Comparison of ENCODE assay signal across 9 mouse cellular contexts in genomic region chr9:44087761-44088455, GRCm38 (mm10). TPM values are rescaled to one million over a fixed set of nuclear protein-coding genes. Genes with fewer than 3 reads are reported as not detected.
A peak's percentile ranks its signal among the peaks of the same experiment; 100 is the strongest.
DNase-seq lines count a peak whose midpoint lies in the region; ATAC-seq and TF ChIP-seq lines count a peak whose summit lies in the region.
"Had no signal": no experiment of that assay in that cellular context is flagged by ENCODE, and none has a peak within 500 bp of the region (broad histone marks: within the 10 kb centered on the region; RNA-seq: fewer than 3 reads in every experiment).

No protein-coding gene starts in this region.

- no peak for TF ChIP-seq POLR2A in cerebellum, adult 2 months (IDR thresholded peaks at IDR 0.05; ENCODE audit: borderline replicate concordance, insufficient read depth, low read length)

- H3K4me2 ChIP-seq in kidney, embryonic 15.5 days: peak overlapping the region; percentile 99
- no peak overlapping the region for H3K4me2 ChIP-seq in midbrain, postnatal 0 days (ENCODE audit: low read depth, low read length, poor library complexity, severe bottlenecking)

- peak overlapping the region; percentile 0; the same call in 1 of the 2 replicates for H3K9ac ChIP-seq in kidney, embryonic 15.5 days
- no peak overlapping the region for H3K9ac ChIP-seq in midbrain, postnatal 0 days (replicated peaks; ENCODE audit: low read length, poor library complexity, severe bottlenecking)
- H3K9ac ChIP-seq: liver, embryonic 14.5 days had no signal

- H3K4me1 ChIP-seq in cerebellum, adult 2 months (ENCODE audit: control insufficient read depth, insufficient read depth, low read length): peaks cover 17% of the 10 kb centered on the region
- peaks cover 72% of the 10 kb centered on the region for H3K4me1 ChIP-seq in kidney, embryonic 15.5 days
- peaks cover 19% of the 10 kb centered on the region; the same call in 1 of the 2 replicates for H3K4me1 ChIP-seq in midbrain, postnatal 0 days (ENCODE audit: insufficient read depth, low read length)

- H3K27ac ChIP-seq in left cerebral cortex, adult 2 months: peak overlapping the region; percentile 96
- H3K27ac ChIP-seq in cerebellum, adult 2 months (ENCODE audit: insufficient read depth, low read length): peak overlapping the region; percentile 63
- H3K27ac ChIP-seq in kidney, embryonic 15.5 days: peak overlapping the region; percentile 54
- no peak overlapping the region for H3K27ac ChIP-seq in midbrain, postnatal 0 days (ENCODE audit: low read depth, low read length)
- H3K27ac ChIP-seq: liver, embryonic 14.5 days had no signal

- intact Hi-C loops in left cerebral cortex, adult 2 months (cut with DNase I): loop anchor here (2.0 to 10.0 kb wide), 3 partner anchors 21 to 343 kb away; partner anchors contain the start of genes Nectin1, Thy1 and Usp2

- no peak for ATAC-seq in kidney, embryonic 15.5 days (replicated peaks; ENCODE audit: low FRiP score)
- ATAC-seq in midbrain, postnatal 0 days (ENCODE audit: low FRiP score): no peak

- H3K4me3 ChIP-seq in left cerebral cortex, adult 2 months: peak overlapping the region; percentile 81
- H3K4me3 ChIP-seq in cerebellum, adult 2 months (replicated peaks; ENCODE audit: insufficient read depth, low read depth, low read length): peak overlapping the region; percentile 69
- 0 out of 2 replicates have a peak overlapping the region, but pooled peaks have one; percentile 7 for H3K4me3 ChIP-seq in kidney, embryonic 15.5 days (replicated peaks)
- H3K4me3 ChIP-seq in midbrain, postnatal 0 days (ENCODE audit: low read depth, low read length): no peak overlapping the region

- no peaks in the 10 kb centered on the region for H3K27me3 ChIP-seq in cerebellum, adult 2 months (ENCODE audit: control insufficient read depth, insufficient read depth, low read length)
- H3K27me3 ChIP-seq in kidney, embryonic 15.5 days: peaks cover 13% of the 10 kb centered on the region
- H3K27me3 ChIP-seq in midbrain, postnatal 0 days (ENCODE audit: insufficient read depth, low read length): peaks cover 16% of the 10 kb centered on the region

- WGBS in cerebellum, adult 2 months: 7% methylated on average over 15 of the region's 15 CpGs
- WGBS in kidney, embryonic 15.5 days: 10% methylated on average over 15 of the region's 15 CpGs
- 20% methylated on average over 15 of the region's 15 CpGs for WGBS in midbrain, postnatal 0 days

- no peak for TF ChIP-seq CTCF in left cerebral cortex, adult 2 months (IDR thresholded peaks at IDR 0.05)
- TF ChIP-seq CTCF in cerebellum, adult 2 months (IDR thresholded peaks at IDR 0.05; ENCODE audit: borderline replicate concordance, insufficient read depth, low read depth, low read length): no peak
- no peak for TF ChIP-seq CTCF in midbrain, postnatal 0 days (IDR thresholded peaks at IDR 0.05)

- DNase-seq in left cerebral cortex, adult 2 months (ENCODE audit: extremely low spot score in 1 of 2, low spot score in 2 of 2): peak in 1 of 2 experiments; percentile 69
- no peak for DNase-seq in left cerebral cortex, adult 11 months (ENCODE audit: low spot score)
- peak in 1 of 2 experiments; percentile 73 for DNase-seq in cerebellum, adult 2 months
- peak; percentile 82 for DNase-seq in gastrocnemius, postnatal 25 days
- DNase-seq in skeletal muscle tissue, adult 2 months (ENCODE audit: low read depth, low spot score): peak; percentile 92
- DNase-seq in midbrain, postnatal 0 days (ENCODE audit: low spot score): no peak
- no peak for DNase-seq in urinary bladder, postnatal 10 days (ENCODE audit: low spot score)

- peaks cover 24% of the 10 kb centered on the region for H3K36me3 ChIP-seq in kidney, embryonic 15.5 days
- no peaks in the 10 kb centered on the region for H3K36me3 ChIP-seq in midbrain, postnatal 0 days (ENCODE audit: insufficient read depth, low read length)

- H3K9me3 ChIP-seq in kidney, embryonic 15.5 days (replicated peaks): no peaks in the 10 kb centered on the region
- H3K9me3 ChIP-seq in midbrain, postnatal 0 days (ENCODE audit: low read length): no peaks in the 10 kb centered on the region

RNA-seq across cellular contexts. Expression of gene Mfrp, which starts 13.6 kb away (rescaled TPM):
- 1 to 10 TPM in 1 of 2 experiments, under 1 TPM in 1; 0.82 to 1.6 TPM for total RNA-seq in left cerebral cortex, adult 2 months (2021)
- 2.7 and 7.3 TPM in 2 replicates for polyA plus RNA-seq in cerebellum, adult 2 months (2012; rRNA removed)
- total RNA-seq in gastrocnemius, postnatal 25 days (2021): not detected
- polyA plus RNA-seq in kidney, embryonic 15.5 days (2015; fragmentation: Nextera tagmentation; extraction: Ambion mirVana): 0.13 TPM in 1 of 2 replicates, not detected in the other
- 0.19 and 2.8 TPM in 2 replicates for total RNA-seq in midbrain, postnatal 0 days (2014; rRNA removed)
- polyA plus RNA-seq in midbrain, postnatal 0 days (2015; fragmentation: Nextera tagmentation; extraction: Ambion mirVana): 0.05 TPM in 1 of 2 replicates, not detected in the other
- polyA plus RNA-seq: liver, embryonic 14.5 days had no signal

RNA-seq across cellular contexts. Expression of gene C1qtnf5, which starts 19.1 kb away (rescaled TPM):
- total RNA-seq in left cerebral cortex, adult 2 months (2021): 10 to 100 TPM; 14.2 to 15.3 TPM
- 26.0 and 29.1 TPM in 2 replicates for polyA plus RNA-seq in cerebellum, adult 2 months (2012; rRNA removed)
- total RNA-seq in gastrocnemius, postnatal 25 days (2021): 10 to 100 TPM in 1 of 2 experiments, 1 to 10 TPM in 1; 8.0 to 13.6 TPM
- polyA plus RNA-seq in kidney, embryonic 15.5 days (2015; fragmentation: Nextera tagmentation; extraction: Ambion mirVana): 4.5 and 5.2 TPM in 2 replicates
- total RNA-seq in midbrain, postnatal 0 days (2014; rRNA removed): 16.6 and 29.0 TPM in 2 replicates
- 9.9 and 10.7 TPM in 2 replicates for polyA plus RNA-seq in midbrain, postnatal 0 days (2015; fragmentation: Nextera tagmentation; extraction: Ambion mirVana)

RNA-seq across cellular contexts. Expression of gene Usp2, which starts 21.1 kb away (rescaled TPM):
- 100 to 1,000 TPM in 1 of 2 experiments, 10 to 100 TPM in 1; 99.3 to 120 TPM for total RNA-seq in left cerebral cortex, adult 2 months (2021)
- 43.5 and 47.1 TPM in 2 replicates for polyA plus RNA-seq in cerebellum, adult 2 months (2012; rRNA removed)
- total RNA-seq in gastrocnemius, postnatal 25 days (2021): 100 to 1,000 TPM; 160 to 313 TPM
- 31.9 and 36.8 TPM in 2 replicates for polyA plus RNA-seq in kidney, embryonic 15.5 days (2015; fragmentation: Nextera tagmentation; extraction: Ambion mirVana)
- 7.5 and 8.0 TPM in 2 replicates for total RNA-seq in midbrain, postnatal 0 days (2014; rRNA removed)
- 14.5 and 15.1 TPM in 2 replicates for polyA plus RNA-seq in midbrain, postnatal 0 days (2015; fragmentation: Nextera tagmentation; extraction: Ambion mirVana)

RNA-seq across cellular contexts. Expression of gene Gm49380, which starts 25.4 kb away (rescaled TPM):
- total RNA-seq in left cerebral cortex, adult 2 months (2021): under 1 TPM in 1 of 2 experiments, not detected in 1; 0.56 TPM
- 0.41 and 0.75 TPM in 2 replicates for polyA plus RNA-seq in cerebellum, adult 2 months (2012; rRNA removed)
- 1 to 10 TPM in 1 of 2 experiments, under 1 TPM in 1; 0.82 to 2.4 TPM for total RNA-seq in gastrocnemius, postnatal 25 days (2021)
- 0.17 and 0.21 TPM in 2 replicates for polyA plus RNA-seq in kidney, embryonic 15.5 days (2015; fragmentation: Nextera tagmentation; extraction: Ambion mirVana)
- not detected in 2 replicates for total RNA-seq in midbrain, postnatal 0 days (2014; rRNA removed)
- polyA plus RNA-seq in midbrain, postnatal 0 days (2015; fragmentation: Nextera tagmentation; extraction: Ambion mirVana): 0.07 and 0.27 TPM in 2 replicates

RNA-seq across cellular contexts. Expression of gene Rnf26, which starts 25.4 kb away (rescaled TPM):
- 10 to 100 TPM; 32.7 to 33.1 TPM for total RNA-seq in left cerebral cortex, adult 2 months (2021)
- 31.2 and 34.0 TPM in 2 replicates for polyA plus RNA-seq in cerebellum, adult 2 months (2012; rRNA removed)
- 1 to 10 TPM; 2.9 TPM for total RNA-seq in gastrocnemius, postnatal 25 days (2021)
- 70.9 and 78.3 TPM in 2 replicates for polyA plus RNA-seq in kidney, embryonic 15.5 days (2015; fragmentation: Nextera tagmentation; extraction: Ambion mirVana)
- 13.0 and 15.0 TPM in 2 replicates for total RNA-seq in midbrain, postnatal 0 days (2014; rRNA removed)
- polyA plus RNA-seq in midbrain, postnatal 0 days (2015; fragmentation: Nextera tagmentation; extraction: Ambion mirVana): 33.4 and 34.1 TPM in 2 replicates

Comparison
In these comparisons a context has a peak if more than half of its experiments do, and no peak if none do; other contexts are left out.
1. DNase-seq: peak in gastrocnemius, postnatal 25 days (single experiment) and skeletal muscle tissue, adult 2 months (single experiment); none in left cerebral cortex, adult 11 months (single experiment), midbrain, postnatal 0 days (single experiment) and urinary bladder, postnatal 10 days (single experiment).
2. RNA of gene Usp2, which starts 21.1 kb away (total RNA-seq): 160 to 313 TPM in gastrocnemius, postnatal 25 days and 99.3 to 120 TPM in left cerebral cortex, adult 2 months; 7.5 to 8.0 TPM in midbrain, postnatal 0 days; every median in the first group is over 10 times any median in the second.